Mouse (Mus musculus): ENCODE data around the gene Nucb1. TPM values are rescaled to one million over a fixed set of nuclear protein-coding genes. Genes with fewer than 3 reads are reported as not detected.

Gene Nucb1
- total RNA-seq, 2 experiments from 2014 or later = 129 to 143 TPM

Small RNAs within 50 kb of the gene (microRNA-seq; reads per million reads assigned to microRNA genes)
- gene Gm22133 = 0 to 0.27 reads per million in 2 experiments

Other genes with a start within 250 kb of the Nucb1 start
- gene Slc6a21, start 232.9 kb downstream of the Nucb1 start, total RNA-seq (2021) = not detected
- gene Trpm4, start 176.6 kb downstream of the Nucb1 start, total RNA-seq (2021) = 10 to 100 TPM; 20.0 to 27.9 TPM
- gene Hrc, start 175.1 kb downstream of the Nucb1 start, total RNA-seq (2021) = 100 to 1,000 TPM; 954 to 975 TPM
- under 1 TPM in 1 of 2 experiments, not detected in 1; 0.33 TPM for gene Ppfia3, start 143.4 kb downstream of the Nucb1 start, total RNA-seq (2021)
- gene Lin7b, start 139.8 kb downstream of the Nucb1 start, total RNA-seq (2021) = 1 to 10 TPM; 1.7 to 2.3 TPM
- 10 to 100 TPM; 81.1 to 85.7 TPM for gene Snrnp70, start 114.7 kb downstream of the Nucb1 start, total RNA-seq (2021)
- 1 to 10 TPM; 6.1 to 7.4 TPM for gene Kcna7, start 104.8 kb downstream of the Nucb1 start, total RNA-seq (2021)
- gene Ntf5, start 96.7 kb downstream of the Nucb1 start, total RNA-seq (2021) = under 1 TPM; 0.25 to 0.28 TPM
- gene Lhb, start 89.6 kb downstream of the Nucb1 start, total RNA-seq (2021) = not detected
- 100 to 1,000 TPM in 1 of 2 experiments, 10 to 100 TPM in 1; 99.2 to 105 TPM for gene Gys1, start 75.6 kb downstream of the Nucb1 start, total RNA-seq (2021)
- gene Ruvbl2, start 72.3 kb downstream of the Nucb1 start, total RNA-seq (2021) = 10 to 100 TPM; 25.2 to 26.5 TPM
- 100 to 1,000 TPM; 287 to 382 TPM for gene Ftl1, start 50.5 kb downstream of the Nucb1 start, total RNA-seq (2021)
- 10 to 100 TPM; 23.4 to 24.1 TPM for gene Bax, start 43.5 kb downstream of the Nucb1 start, total RNA-seq (2021)
- gene Tulp2, start 28.5 kb downstream of the Nucb1 start, total RNA-seq (2021) = not detected
- 10 to 100 TPM in 1 of 2 experiments, 1 to 10 TPM in 1; 8.7 to 12.3 TPM for gene Gm45808, start 23.6 kb downstream of the Nucb1 start, total RNA-seq (2021)
- 10 to 100 TPM in 1 of 2 experiments, 1 to 10 TPM in 1; 7.9 to 13.1 TPM for gene Dhdh, start 21.6 kb downstream of the Nucb1 start, total RNA-seq (2021)
- gene Ppp1r15a, start 15.9 kb upstream of the Nucb1 start, total RNA-seq (2021) = 10 to 100 TPM; 31.6 to 33.7 TPM
- gene Plekha4, start 15.9 kb upstream of the Nucb1 start, total RNA-seq (2021) = 1 to 10 TPM; 2.0 to 2.5 TPM
- gene Hsd17b14, start 44.5 kb upstream of the Nucb1 start, total RNA-seq (2021) = under 1 TPM in 1 of 2 experiments, not detected in 1; 0.41 TPM
- gene Bcat2, start 59.7 kb upstream of the Nucb1 start, total RNA-seq (2021) = 100 to 1,000 TPM; 225 to 264 TPM
- not detected for gene Fgf21, start 105.1 kb upstream of the Nucb1 start, total RNA-seq (2021)
- gene Fut1, start 106.9 kb upstream of the Nucb1 start, total RNA-seq (2021) = not detected
- gene Izumo1, start 111.4 kb upstream of the Nucb1 start, total RNA-seq (2021) = under 1 TPM; 0.17 to 0.26 TPM
- 10 to 100 TPM; 21.6 to 26.8 TPM for gene Rasip1, start 117.1 kb upstream of the Nucb1 start, total RNA-seq (2021)
- 1 to 10 TPM; 2.4 to 2.6 TPM for gene Mamstr, start 129.6 kb upstream of the Nucb1 start, total RNA-seq (2021)
- under 1 TPM; 0.42 to 0.46 TPM for gene Fut2, start 156.0 kb upstream of the Nucb1 start, total RNA-seq (2021)
- gene Ntn5, start 173.6 kb upstream of the Nucb1 start, total RNA-seq (2021) = not detected
- under 1 TPM; 0.18 to 0.30 TPM for gene Sec1, start 184.0 kb upstream of the Nucb1 start, total RNA-seq (2021)
- 1 to 10 TPM; 3.4 to 5.9 TPM for gene Car11, start 189.4 kb upstream of the Nucb1 start, total RNA-seq (2021)
- gene Dbp, start 194.7 kb upstream of the Nucb1 start, total RNA-seq (2021) = 10 to 100 TPM; 12.1 to 15.0 TPM
- 100 to 1,000 TPM; 574 to 615 TPM for gene Rpl18, start 205.1 kb upstream of the Nucb1 start, total RNA-seq (2021)
- 10 to 100 TPM; 18.4 to 20.2 TPM for gene Sphk2, start 207.6 kb upstream of the Nucb1 start, total RNA-seq (2021)
- gene Fam83e, start 210.8 kb upstream of the Nucb1 start, total RNA-seq (2021) = under 1 TPM; 0.30 to 0.62 TPM
- not detected for gene Spaca4, start 215.4 kb upstream of the Nucb1 start, total RNA-seq (2021)